Mouse (Mus musculus) adrenal gland, postnatal 10 days (tissue): ENCODE measurements around the gene Phf20. TPM values are rescaled to one million over a fixed set of nuclear protein-coding genes. Genes with fewer than 3 reads are reported as not detected.

Source experiments
- DNase-seq: peaks from one replicate; pipeline ENCODE4 v3.0.0; 2021; ENCODE audit warnings: mixed read lengths
- microRNA-seq: library from miRNA; unstranded; fragments of <30 nt; microRNA quantifications from one replicate; pipeline ENCODE4 v1.2.0, GENCODE M21; 2021
- total RNA-seq, 2 experiments: library from RNA; stranded (reverse); gene quantifications; 2 replicates each; pipeline ENCODE4 v1.2.3; 2021

Gene Phf20
- total RNA-seq, 2 experiments from 2014 or later, result 35.9 to 38.0 TPM

- peak; percentile 90 for DNase-seq
These were observed 116.1 kb downstream of the Phf20 start, which contains the start of the genes Cnbd2 and Scand1 for GRCm38 (mm10) chr2:156312297-156312897. Gene Cnbd2, plus strand, starts transcription at chr2:156312299. Gene Scand1, minus strand, starts transcription at chr2:156312704.

DNA sequence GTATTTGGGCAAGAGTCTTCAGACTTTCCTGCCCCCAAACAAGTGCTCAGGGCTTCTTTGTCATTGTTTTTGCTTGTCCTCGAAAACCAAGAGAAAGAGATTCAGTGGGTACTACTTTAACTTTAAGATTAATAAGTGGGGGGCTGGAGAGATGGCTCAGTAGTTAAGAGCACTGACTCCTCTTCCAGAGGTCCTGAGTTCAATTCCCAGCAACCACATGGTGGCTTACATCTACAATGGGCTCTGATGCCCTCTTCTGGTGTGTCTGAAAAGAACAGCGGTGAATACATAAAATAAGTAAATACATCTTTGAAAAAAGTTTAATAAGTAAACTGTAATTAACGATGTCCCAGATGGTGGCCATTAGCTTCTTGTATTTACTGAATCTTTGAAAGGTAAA lies 116.9 kb downstream of the Phf20 start:
- DNase-seq, result no peak

- no peak for DNase-seq
These were observed 118.5 kb downstream of the Phf20 start for GRCm38 (mm10) chr2:156314811-156315210.

DNA sequence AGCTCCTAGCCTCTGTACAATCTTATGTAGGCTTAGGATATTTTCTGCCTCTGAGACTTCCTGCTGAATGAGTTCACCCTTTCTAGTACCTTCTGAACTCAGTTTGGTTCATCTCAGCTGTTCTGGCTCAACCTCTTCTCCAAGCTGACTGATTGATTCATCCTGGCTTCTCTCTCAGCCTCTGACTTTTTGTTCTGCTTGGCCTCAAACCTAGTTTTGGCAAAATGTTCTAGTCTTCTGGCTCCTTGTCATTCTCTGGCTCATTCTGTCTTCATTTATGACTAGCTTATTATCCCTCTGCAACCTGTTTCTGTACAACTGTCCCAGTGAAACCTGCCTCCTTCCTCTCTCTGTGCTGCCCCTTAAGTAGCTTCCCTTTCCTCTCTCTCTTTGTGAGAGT lies 122.2 kb downstream of the Phf20 start:
- no peak for DNase-seq

DNA sequence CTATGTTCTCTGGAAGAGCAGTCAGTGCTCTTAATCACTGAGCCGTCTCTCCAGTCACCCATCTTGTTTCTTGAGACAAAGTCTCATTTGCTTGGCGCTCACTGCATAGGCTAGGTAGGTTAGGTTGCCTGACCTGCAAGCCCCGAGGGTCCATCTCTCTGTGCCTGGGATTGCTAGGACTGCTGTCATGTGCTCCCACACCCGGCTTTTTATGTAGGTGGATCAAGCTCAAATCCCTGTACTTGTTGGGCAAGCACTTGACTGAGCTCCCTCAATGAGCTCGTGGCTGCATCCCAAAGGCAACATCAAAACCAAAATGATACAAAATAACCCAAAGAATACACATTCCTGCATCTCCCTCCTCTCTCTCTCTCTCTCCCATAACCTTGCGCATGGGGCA lies 125.3 kb downstream of the Phf20 start:
- DNase-seq, result no peak

- DNase-seq, result peak; percentile 14
These were observed 127.9 kb downstream of the Phf20 start for GRCm38 (mm10) chr2:156324116-156324588.

DNA sequence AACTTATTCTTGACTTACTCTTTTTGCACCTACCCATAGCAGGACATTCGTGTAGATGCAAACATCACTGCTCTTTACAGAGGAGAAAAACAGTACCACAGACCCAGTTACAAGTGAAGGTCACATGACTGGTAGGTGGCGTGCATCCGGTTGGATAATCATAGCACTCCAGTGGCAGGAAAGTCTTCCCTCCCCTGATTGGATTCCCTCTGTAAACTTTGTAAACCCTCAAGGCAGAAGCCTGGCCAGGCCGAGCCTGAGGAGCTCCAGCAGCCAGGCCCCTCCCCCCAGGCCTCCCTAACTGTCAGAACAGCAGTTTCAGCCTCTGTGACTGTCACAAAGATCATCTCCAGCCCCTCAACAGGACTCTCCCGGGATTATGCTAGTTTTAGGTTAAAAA lies 128.4 kb downstream of the Phf20 start:
- DNase-seq, result peak; percentile 33

DNA sequence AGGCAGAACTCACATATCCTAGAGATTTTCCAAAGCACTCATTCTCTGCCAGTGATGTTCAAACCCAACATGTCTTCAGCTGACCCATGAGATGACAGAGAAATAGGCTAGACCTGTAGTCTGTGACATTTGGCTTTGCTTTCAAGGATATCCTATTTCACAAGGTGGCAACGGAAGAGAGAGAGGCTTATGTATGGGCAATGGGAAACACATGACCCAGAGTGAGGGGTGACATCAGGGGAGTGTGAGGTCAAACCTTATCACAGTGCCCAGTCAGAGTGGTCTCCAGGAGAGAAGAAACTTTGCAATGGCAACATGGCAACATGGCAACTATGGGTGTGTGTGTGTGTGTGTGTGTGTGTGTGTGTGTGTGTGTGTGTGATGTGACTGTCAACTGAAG lies 134.4 kb downstream of the Phf20 start:
- DNase-seq, result no peak

- DNase-seq, result no peak
These were observed 135.2 kb downstream of the Phf20 start for GRCm38 (mm10) chr2:156331446-156331965.

DNA sequence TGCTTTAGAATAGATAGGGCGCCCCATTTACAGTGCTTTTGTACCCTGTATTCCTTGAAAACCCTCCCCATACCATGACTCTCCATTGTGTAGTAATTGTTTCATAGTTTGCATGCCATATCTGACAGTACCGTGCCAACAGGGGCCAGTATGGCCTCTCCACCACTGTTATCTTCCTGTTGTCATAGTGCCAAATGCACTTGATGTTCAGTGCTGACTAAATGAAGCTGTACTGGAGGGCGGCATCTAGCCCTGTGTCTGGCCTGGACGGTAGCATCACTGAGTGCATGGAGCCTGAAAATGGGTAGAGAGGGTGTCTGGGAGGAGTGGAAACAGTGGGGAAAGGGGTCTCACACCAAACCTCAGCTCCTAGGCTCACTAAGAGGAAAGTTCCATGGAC lies 143.8 kb downstream of the Phf20 start:
- DNase-seq, result no peak

GRCm38 (mm10) chr2:156344775-156345532 lies 148.7 kb downstream of the Phf20 start:
- peak; percentile 54 for DNase-seq

DNA sequence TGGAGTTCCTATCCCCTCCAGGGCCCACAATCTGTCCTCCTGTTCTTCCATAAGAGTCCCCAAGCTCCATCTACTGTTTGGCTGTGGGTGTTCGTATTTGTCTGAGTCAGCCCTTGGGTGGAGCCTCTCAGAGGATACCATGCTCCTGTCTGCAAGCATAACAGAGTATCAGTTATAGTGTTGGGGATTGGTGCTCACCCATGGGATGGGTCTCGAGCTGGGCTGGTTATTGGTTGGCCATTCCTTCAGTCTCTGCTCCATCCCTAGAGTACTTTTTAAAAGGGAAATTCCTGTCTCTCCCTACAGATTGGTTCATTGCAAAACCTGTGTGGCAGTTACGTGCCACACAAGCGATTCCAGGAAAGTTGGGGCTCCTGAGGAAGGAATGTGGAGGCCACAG lies 152.5 kb downstream of the Phf20 start:
- no peak for DNase-seq

DNA sequence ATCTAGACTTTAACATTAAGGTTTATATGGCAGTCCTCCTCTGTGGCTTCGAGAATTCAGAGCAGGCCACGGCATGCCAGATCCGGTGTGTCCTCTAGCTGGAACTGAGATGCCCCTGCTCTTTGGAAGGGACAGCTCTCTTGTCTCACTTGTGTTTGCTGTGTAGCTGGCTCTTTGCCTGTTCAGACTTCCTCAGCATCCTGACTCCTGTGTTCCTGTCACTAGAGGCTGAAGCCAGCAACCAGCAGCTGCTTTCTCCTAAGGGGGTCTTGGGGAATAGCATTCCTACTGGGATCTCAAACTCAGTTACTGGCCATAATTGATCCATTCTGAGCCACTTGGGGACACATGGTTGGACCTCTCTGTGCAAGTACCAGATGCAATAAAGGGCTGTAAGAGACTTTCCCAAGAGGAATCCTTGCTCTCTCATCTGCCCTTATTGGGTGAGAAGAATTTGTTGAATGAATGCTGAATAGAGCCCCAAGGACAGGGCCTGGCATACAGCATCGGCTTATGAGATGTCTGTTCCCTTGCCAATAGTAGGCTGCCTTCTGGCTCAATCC lies 153.1 kb downstream of the Phf20 start:
- no peak for DNase-seq

DNA sequence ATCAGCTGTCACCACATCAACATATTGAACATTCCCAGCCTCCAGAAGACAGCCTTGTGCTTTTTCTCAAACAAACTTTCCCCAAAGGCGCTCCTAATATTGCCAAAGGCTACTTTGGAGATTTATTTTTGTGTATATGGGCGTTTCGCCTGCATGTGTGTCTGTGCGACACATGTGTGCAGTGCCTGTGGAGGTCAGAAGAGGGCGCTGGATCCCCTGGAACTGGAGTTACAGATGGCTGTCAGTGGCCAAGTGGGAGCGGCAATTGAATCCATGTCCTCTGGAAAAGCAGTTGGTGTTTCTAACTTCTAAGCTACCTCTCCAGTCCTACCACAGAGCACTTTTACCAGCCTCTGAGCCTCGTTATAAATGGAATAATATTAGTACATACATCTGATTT lies 155.0 kb downstream of the Phf20 start:
- DNase-seq, result no peak

DNA sequence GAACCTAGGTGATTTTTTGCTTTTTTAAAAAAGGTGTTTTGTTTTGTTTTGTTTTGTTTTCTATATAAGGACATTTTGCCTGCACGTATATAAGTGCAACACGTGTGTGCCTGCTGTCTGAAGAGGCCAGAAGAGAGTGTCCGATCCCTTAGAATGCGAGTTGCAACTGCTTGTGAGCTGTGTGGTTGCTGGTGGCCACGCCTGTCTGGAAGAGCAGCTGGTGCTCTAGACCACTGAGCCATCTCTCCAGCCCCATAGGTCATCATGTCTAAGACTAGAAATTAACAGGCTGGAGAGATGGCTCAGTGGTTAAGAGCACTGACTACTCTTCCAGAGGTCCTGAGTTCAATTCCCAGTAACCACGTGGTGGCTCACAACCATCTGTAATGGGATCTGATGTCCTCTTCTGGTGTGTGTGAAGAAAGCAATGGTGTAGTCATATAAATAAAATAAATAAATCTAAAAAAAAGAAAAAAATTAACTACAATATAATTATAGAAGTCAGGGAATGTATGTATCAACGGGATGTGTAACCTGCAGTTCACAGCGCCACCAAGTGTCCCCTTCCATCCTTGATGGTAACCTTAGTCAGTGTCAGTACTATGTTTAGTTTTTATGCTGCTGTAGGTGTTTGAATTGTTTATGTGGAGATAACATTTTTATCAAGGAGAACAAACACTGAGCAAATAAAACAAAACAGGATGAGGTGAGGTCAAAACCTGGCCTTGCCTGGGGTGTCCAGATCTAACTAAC lies 156.3 kb downstream of the Phf20 start:
- no peak for DNase-seq

- peak; percentile 59 for DNase-seq
These were observed 157.0 kb downstream of the Phf20 start for GRCm38 (mm10) chr2:156353265-156353692.

DNA sequence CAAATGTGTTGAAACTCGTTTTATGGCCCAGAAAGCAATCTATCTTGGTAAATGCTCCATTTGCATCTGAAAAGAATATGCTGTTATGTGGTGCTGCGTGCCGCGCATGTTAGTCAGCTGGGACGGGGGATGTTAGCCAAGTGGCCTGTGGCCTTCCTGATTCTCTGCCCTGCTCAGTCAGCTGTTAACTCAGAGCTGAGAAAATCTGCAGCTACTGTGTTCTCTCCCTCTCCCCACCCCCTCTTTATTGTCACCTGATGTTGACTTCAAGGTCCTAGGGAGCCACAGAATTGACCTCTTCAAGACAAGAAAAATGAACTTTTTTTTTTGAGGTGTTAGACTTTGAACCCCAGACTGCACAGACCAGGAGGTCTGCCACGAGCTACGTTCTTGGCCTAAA lies 159.8 kb downstream of the Phf20 start:
- no peak for DNase-seq

Small RNA genes within 50 kb of the gene (microRNA-seq; reads per million reads assigned to microRNA genes)
- not detected for gene Gm22759

Other genes with a start within 250 kb of the Phf20 start
- 10 to 100 TPM; 12.9 to 17.0 TPM for gene Cep250, start 240.0 kb upstream of the Phf20 start, total RNA-seq
- 1 to 10 TPM; 2.8 to 4.3 TPM for gene 6430550D23Rik, start 188.5 kb upstream of the Phf20 start, total RNA-seq
- 100 to 1,000 TPM; 164 to 172 TPM for gene Ergic3, start 188.4 kb upstream of the Phf20 start, total RNA-seq
- not detected for gene Fer1l4, start 143.5 kb upstream of the Phf20 start, total RNA-seq
- 1 to 10 TPM; 4.1 to 4.7 TPM for gene Spag4, start 131.3 kb upstream of the Phf20 start, total RNA-seq
- 10 to 100 TPM; 44.4 to 47.5 TPM for gene Cpne1, start 84.5 kb upstream of the Phf20 start, total RNA-seq
- 10 to 100 TPM; 23.3 to 25.0 TPM for gene Rbm12, start 84.5 kb upstream of the Phf20 start, total RNA-seq
- 10 to 100 TPM; 21.3 to 24.5 TPM for gene Gm28036, start 69.4 kb upstream of the Phf20 start, total RNA-seq
- gene Romo1, start 52.4 kb upstream of the Phf20 start, total RNA-seq, result 100 to 1,000 TPM; 406 to 407 TPM
- 10 to 100 TPM; 72.0 to 78.8 TPM for gene Nfs1, start 52.3 kb upstream of the Phf20 start, total RNA-seq
- gene Rbm39, start 16.2 kb upstream of the Phf20 start, total RNA-seq, result 100 to 1,000 TPM; 286 to 394 TPM
- 1 to 10 TPM; 1.5 to 2.0 TPM for gene Cnbd2, start 115.8 kb downstream of the Phf20 start, total RNA-seq
- gene Scand1, start 116.2 kb downstream of the Phf20 start, total RNA-seq, result 10 to 100 TPM; 96.3 to 98.8 TPM
- gene Epb41l1, start 224.4 kb downstream of the Phf20 start, total RNA-seq, result 10 to 100 TPM; 41.5 to 56.4 TPM